Mouse (Mus musculus) limb, embryonic 14.5 days (tissue): Measurements from ENCODE around the gene L3mbtl2. TPM values are rescaled to one million over a fixed set of nuclear protein-coding genes. Genes with fewer than 3 reads are reported as not detected.

ENCODE experiments used
- ATAC-seq: fragments of 200-750 bp; cut with Nextera tagmentation; 2 replicates; pipeline ENCODE4 v1.8.0; 2017; ENCODE audit warnings: low read depth, moderate number of reproducible peaks, moderate TSS enrichment; ENCODE audit not compliant: low FRiP score
- DNase-seq: peaks from one replicate; pipeline ENCODE4 v3.0.0-alpha.2; 2015; ENCODE audit warnings: low spot score
- H3K27ac ChIP-seq: fragments of 300-500 bp; sonication (generic); replicated peaks from 2 replicates; pipeline ENCODE4 v1.5.1; 2014; ENCODE audit warnings: low read depth, mild to moderate bottlenecking, low read length, moderate library complexity, mixed read lengths
- H3K27me3 ChIP-seq: fragments of 300-500 bp; sonication (generic); 2 replicates; pipeline ENCODE4 v1.6.1; 2014; ENCODE audit warnings: low read length, mixed read lengths; ENCODE audit not compliant: control insufficient read depth, insufficient read depth
- H3K36me3 ChIP-seq: fragments of 300-500 bp; sonication (generic); 2 replicates; pipeline ENCODE4 v1.6.1; 2014; ENCODE audit warnings: mild to moderate bottlenecking, low read length, moderate library complexity, mixed read lengths; ENCODE audit not compliant: control insufficient read depth, insufficient read depth
- H3K4me1 ChIP-seq: fragments of 300-500 bp; sonication (generic); 2 replicates; pipeline ENCODE4 v1.6.1; 2014; ENCODE audit warnings: antibody characterized with exemption, low read length, mixed read lengths; ENCODE audit not compliant: control insufficient read depth, insufficient read depth
- H3K4me2 ChIP-seq: fragments of 300-500 bp; sonication (generic); replicated peaks from 2 replicates; pipeline ENCODE4 v1.6.1; 2014; ENCODE audit warnings: low read depth, mild to moderate bottlenecking, low read length, moderate library complexity; ENCODE audit not compliant: severe bottlenecking
- H3K4me3 ChIP-seq: fragments of 300-500 bp; sonication (generic); replicated peaks from 2 replicates; pipeline ENCODE4 v1.5.1; 2014; ENCODE audit warnings: low read length
- H3K9ac ChIP-seq: fragments of 300-500 bp; sonication (generic); 2 replicates; pipeline ENCODE4 v1.6.1; 2014; ENCODE audit warnings: mild to moderate bottlenecking, low read depth, low read length, moderate library complexity; ENCODE audit not compliant: severe bottlenecking
- H3K9me3 ChIP-seq: fragments of 300-500 bp; sonication (generic); 2 replicates; pipeline ENCODE4 v1.6.1; 2016; ENCODE audit warnings: low read length; ENCODE audit not compliant: control insufficient read depth
- POLR2A ChIP-seq: fragments of 200-500 bp; IDR thresholded peaks from 2 replicates; pipeline ENCODE4 v1.8.0; 2012; ENCODE audit warnings: inconsistent platforms, mild to moderate bottlenecking, moderate library complexity, borderline replicate concordance; ENCODE audit not compliant: insufficient read depth, insufficient read length; ENCODE audit errors: extremely low read depth
- WGBS: fragments of 180-500 bp; shearing (Covaris S2); extraction: QIAGEN DNeasy Blood & Tissue Kit; methylation state at CpG from one replicate; pipeline ENCODE4 v1.1.7; 2014; 5-methylcytosine and 5-hydroxymethylcytosine counted together
- polyA plus RNA-seq, 2 experiments: library from polyadenylated mRNA; depleted of rRNA in 1 of 2; stranded (reverse) in 1 of 2; unstranded in 1 of 2; fragments of >200 nt; fragmentation: Nextera tagmentation in 1 of 2; extraction: Ambion mirVana in 1 of 2; gene quantifications; 2 replicates each; pipeline versions ENCODE4 v1.2.1 to v1.2.3; 2012 to 2014

L3mbtl2 gene
- polyA plus RNA-seq (2012; rRNA removed) (16.2 and 18.1 TPM in 2 replicates), polyA plus RNA-seq (2014; fragmentation: Nextera tagmentation; extraction: Ambion mirVana) (14.5 and 15.9 TPM in 2 replicates)

DNA sequence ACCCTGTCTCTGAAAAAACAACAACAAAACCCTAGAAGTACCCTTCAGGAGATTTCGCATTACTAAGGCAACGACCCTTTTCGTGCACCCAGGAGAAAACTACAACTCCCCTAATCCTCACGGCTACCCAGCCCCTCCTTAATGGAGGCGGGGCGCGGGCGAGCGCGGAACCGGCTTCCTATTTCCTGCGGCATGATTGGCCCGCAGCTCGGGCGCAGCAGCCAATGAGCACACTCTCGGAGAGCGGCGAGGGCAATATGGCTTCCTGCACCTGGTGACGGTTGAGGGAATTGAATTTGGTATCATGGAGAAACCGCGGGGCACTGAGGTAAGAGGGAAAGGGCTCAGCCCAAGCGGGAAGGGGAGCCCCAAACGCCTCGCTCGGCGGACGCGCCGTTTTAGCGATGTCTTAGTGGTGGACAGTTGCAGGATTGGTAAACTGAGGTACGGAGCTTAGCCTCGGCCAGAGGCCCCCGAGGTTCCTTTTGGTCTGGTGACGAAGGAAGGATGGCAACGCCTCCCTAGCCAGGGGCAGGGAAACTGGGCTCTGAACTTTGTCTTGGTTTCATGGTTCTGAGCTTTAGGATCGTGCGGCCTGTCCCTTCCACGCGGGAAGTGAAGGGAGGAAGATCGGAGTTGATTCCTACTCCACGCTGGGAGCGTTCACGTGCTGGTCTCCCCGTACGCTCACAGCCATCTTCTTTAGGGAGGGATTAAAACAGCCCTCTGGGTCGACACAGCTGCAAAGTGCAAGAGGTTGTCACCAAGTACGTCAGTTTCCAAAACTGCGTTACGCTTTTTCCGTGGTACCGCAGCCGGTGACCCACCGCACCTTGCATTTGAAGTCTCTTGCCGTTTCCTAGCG, at the start of gene L3mbtl2:
Gene L3mbtl2, plus strand, starts transcription at position 193 of the 865 bp plus-strand sequence.
- H3K4me1 ChIP-seq = peaks cover 8% of the 10 kb centered on the region
- H3K9ac ChIP-seq = peak within 1 kb of the TSS; percentile 60
- no peak within 1 kb of the TSS for H3K27ac ChIP-seq
- DNase-seq = peak; percentile 93
- H3K4me2 ChIP-seq = peak within 1 kb of the TSS; percentile 79
- no peak for TF ChIP-seq POLR2A
- H3K36me3 ChIP-seq = peaks cover 18% of the 10 kb centered on the region
- H3K4me3 ChIP-seq = peak within 1 kb of the TSS; percentile 72
- ATAC-seq = peak; percentile 98
- no peaks in the 10 kb centered on the region for H3K9me3 ChIP-seq
- H3K27me3 ChIP-seq = no peaks in the 10 kb centered on the region
- WGBS = under 1% methylated on average over 55 of the region's 55 CpGs

- WGBS = 96% methylated on average over 8 of the region's 8 CpGs
- TF ChIP-seq POLR2A = no peak
Measured at GRCm38 (mm10) chr15:81649516-81650455, 13.9 kb upstream of the L3mbtl2 start.

DNA sequence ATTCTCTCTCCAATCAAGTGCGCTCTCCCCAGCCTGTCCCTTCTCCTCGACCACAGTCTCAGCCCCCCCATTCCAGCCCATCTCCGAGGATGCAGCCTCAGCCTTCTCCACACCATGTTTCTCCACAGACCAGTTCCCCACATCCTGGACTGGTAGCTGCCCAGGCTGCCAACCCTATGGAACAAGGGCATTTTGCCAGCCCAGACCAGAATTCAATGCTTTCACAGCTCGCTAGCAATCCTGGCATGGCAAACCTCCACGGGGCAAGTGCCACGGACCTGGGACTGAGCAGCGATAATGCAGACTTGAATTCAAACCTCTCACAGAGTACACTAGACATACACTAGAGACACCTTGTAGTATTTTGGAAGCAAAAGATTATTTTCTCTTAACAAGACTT, 13.1 kb upstream of the L3mbtl2 start:
- Histone ChIP-seq H3K4me1 (no peaks in the 10 kb centered on the region), H3K4me3 (no peak overlapping the region), H3K27me3 (no peaks in the 10 kb centered on the region), H3K36me3 (peaks cover 66% of the 10 kb centered on the region), H3K27ac (no peak overlapping the region), H3K9me3 (no peaks in the 10 kb centered on the region), H3K9ac (no peak overlapping the region), H3K4me2 (no peak overlapping the region)
- no peak for ATAC-seq
- no peak for DNase-seq
- TF ChIP-seq POLR2A = no peak
- WGBS = 90% methylated on average over 7 of the region's 7 CpGs

More at GRCm38 (mm10) chr15:81649516-81650455, 13.9 kb upstream of the L3mbtl2 start:
- no peak overlapping the region for H3K4me3 ChIP-seq
- no peak overlapping the region for H3K4me2 ChIP-seq
- H3K4me1 ChIP-seq = no peaks in the 10 kb centered on the region
- ATAC-seq (no peak), DNase-seq (no peak)
- H3K9ac ChIP-seq = no peak overlapping the region
- H3K9me3 ChIP-seq = no peaks in the 10 kb centered on the region
- no peaks in the 10 kb centered on the region for H3K27me3 ChIP-seq
- peaks cover 74% of the 10 kb centered on the region for H3K36me3 ChIP-seq
- no peak overlapping the region for H3K27ac ChIP-seq

DNA sequence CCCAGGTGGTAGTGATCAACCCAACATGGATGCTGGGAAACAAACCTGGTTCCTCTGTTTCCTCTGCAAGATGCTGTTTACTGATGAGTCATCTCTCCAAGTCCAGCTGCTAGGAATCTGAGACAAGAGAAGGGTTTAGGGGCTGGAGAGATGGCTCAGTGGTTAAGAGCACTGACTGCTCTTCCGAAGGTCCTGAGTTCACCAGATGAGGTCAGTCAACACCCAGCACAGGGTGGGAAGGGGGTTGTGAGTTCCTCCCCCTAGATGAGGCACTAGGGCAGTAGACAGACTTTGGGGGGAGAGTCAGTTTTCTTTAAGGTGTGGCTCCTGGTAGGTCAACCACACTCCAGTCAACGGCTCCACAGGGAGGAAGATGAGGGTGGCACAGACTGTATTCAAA, 2.0 kb upstream of the L3mbtl2 start:
- H3K4me3 ChIP-seq = no peak overlapping the region
- H3K9me3 ChIP-seq = no peaks in the 10 kb centered on the region
- H3K27ac ChIP-seq = no peak overlapping the region
- ATAC-seq = no peak
- H3K36me3 ChIP-seq = no peaks in the 10 kb centered on the region
- WGBS = 88% methylated on average over 2 of the region's 2 CpGs
- H3K4me1 ChIP-seq = peaks cover 8% of the 10 kb centered on the region
- no peaks in the 10 kb centered on the region for H3K27me3 ChIP-seq
- TF ChIP-seq POLR2A = no peak
- H3K4me2 ChIP-seq = no peak overlapping the region
- H3K9ac ChIP-seq = no peak overlapping the region
- no peak for DNase-seq

DNA sequence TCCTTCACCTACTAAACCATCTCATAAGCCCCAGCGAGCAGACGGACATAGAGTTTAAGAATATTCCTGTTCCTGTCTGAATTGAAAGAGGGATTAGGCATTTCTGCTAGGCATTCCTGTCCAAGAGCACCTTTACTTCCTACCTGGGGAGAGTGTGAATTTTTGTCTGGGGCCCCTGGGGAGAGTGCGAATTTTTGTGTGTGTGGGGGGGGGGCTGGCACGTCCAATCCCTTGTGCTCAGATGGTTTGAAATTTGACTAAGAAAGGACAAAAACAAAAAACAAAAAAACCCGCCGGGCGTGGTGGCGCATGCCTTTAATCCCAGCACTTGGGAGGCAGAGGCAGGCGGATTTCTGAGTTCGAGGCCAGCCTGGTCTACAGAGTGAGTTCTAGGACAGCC, 408 bp upstream of the L3mbtl2 start:
- Histone ChIP-seq H3K9ac (no peak overlapping the region), H3K4me1 (peaks cover 8% of the 10 kb centered on the region), H3K27ac (no peak overlapping the region), H3K4me3 (peak overlapping the region; percentile 72), H3K27me3 (no peaks in the 10 kb centered on the region), H3K9me3 (no peaks in the 10 kb centered on the region), H3K36me3 (peaks cover 12% of the 10 kb centered on the region), H3K4me2 (peak overlapping the region; percentile 79)
- 68% methylated on average over 10 of the region's 10 CpGs for WGBS
- ATAC-seq (no peak), DNase-seq (no peak)
- TF ChIP-seq POLR2A = no peak
